8 mouse cellular contexts compared by ENCODE assay signal in the genomic region with DNA sequence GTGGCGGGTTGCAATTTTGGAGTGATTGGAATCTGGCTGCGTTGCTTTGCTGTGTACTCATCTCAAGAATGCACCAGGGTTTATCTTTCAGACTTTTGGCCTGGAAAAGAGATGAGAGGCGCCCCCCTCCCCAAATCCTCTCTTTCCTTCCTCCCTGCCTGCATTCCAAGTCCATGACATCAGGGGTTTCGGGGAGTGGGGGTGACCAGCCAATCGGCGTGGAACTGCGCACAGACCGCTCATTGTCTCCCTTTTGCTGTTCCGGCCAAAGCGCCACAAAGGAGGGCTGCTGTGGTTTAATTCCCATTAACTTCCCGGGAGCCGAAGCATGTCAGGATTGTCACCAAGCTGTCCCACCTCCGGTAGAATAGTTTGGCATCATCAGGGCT. TPM values are rescaled to one million over a fixed set of nuclear protein-coding genes. Genes with fewer than 3 reads are reported as not detected.
A peak's percentile ranks its signal among the peaks of the same experiment; 100 is the strongest.
DNase-seq lines count a peak whose midpoint lies in the region; ATAC-seq lines count a peak whose summit lies in the region.

No protein-coding gene starts in this region.

- ATAC-seq in cerebellum, adult (ENCODE audit: insufficient number of reproducible peaks, low FRiP score, low TSS enrichment): no peak
- ATAC-seq in midbrain, embryonic 12.5 days (ENCODE audit: low FRiP score, low read depth): peak; percentile 74
- peak; percentile 41; the same call in 1 of the 2 replicates for ATAC-seq in stomach, embryonic 15.5 days (ENCODE audit: insufficient read depth, low FRiP score, low read depth)

- peak overlapping the region; percentile 99 for H3K27ac ChIP-seq in embryonic facial prominence, embryonic 10.5 days (replicated peaks)
- H3K27ac ChIP-seq in limb, embryonic 10.5 days: peak overlapping the region; percentile 99
- H3K27ac ChIP-seq in midbrain, embryonic 12.5 days (replicated peaks): peak overlapping the region; percentile 99
- H3K27ac ChIP-seq in stomach, embryonic 15.5 days: peak overlapping the region; percentile 98

- peak; percentile 15 for DNase-seq in cerebellum, adult 11 months
- peak; percentile 92 for DNase-seq in embryonic facial prominence, embryonic 10.5 days (ENCODE audit: low spot score)
- DNase-seq in heart, adult 18-20 months: peak; percentile 78 to 81
- peak; percentile 71 for DNase-seq in kidney, adult 18-20 months
- peak; percentile 87 for DNase-seq in limb, embryonic 10.5 days (ENCODE audit: low spot score)

- H3K4me2 ChIP-seq in midbrain, embryonic 12.5 days (replicated peaks): peak overlapping the region; percentile 77
- H3K4me2 ChIP-seq in stomach, embryonic 15.5 days: peak overlapping the region; percentile 86

- H3K27me3 ChIP-seq in embryonic facial prominence, embryonic 10.5 days (replicated peaks; ENCODE audit: low read depth, poor library complexity, severe bottlenecking): peaks cover 16% of the 10 kb centered on the region
- H3K27me3 ChIP-seq in limb, embryonic 10.5 days (ENCODE audit: low read depth, poor library complexity, severe bottlenecking): no peaks in the 10 kb centered on the region
- peaks cover 11% of the 10 kb centered on the region for H3K27me3 ChIP-seq in midbrain, embryonic 12.5 days
- no peaks in the 10 kb centered on the region for H3K27me3 ChIP-seq in stomach, embryonic 15.5 days (replicated peaks)

- H3K36me3 ChIP-seq in embryonic facial prominence, embryonic 10.5 days (replicated peaks): peaks cover 22% of the 10 kb centered on the region
- peaks cover 18% of the 10 kb centered on the region for H3K36me3 ChIP-seq in limb, embryonic 10.5 days
- no peaks in the 10 kb centered on the region for H3K36me3 ChIP-seq in midbrain, embryonic 12.5 days
- H3K36me3 ChIP-seq in stomach, embryonic 15.5 days: no peaks in the 10 kb centered on the region

- H3K9ac ChIP-seq in midbrain, embryonic 12.5 days (replicated peaks): peak overlapping the region; percentile 98
- H3K9ac ChIP-seq in stomach, embryonic 15.5 days: peak overlapping the region; percentile 97

- peaks cover 55% of the 10 kb centered on the region for H3K4me1 ChIP-seq in embryonic facial prominence, embryonic 10.5 days
- peaks cover 46% of the 10 kb centered on the region for H3K4me1 ChIP-seq in limb, embryonic 10.5 days
- H3K4me1 ChIP-seq in midbrain, embryonic 12.5 days: peaks cover 46% of the 10 kb centered on the region
- peaks cover 30% of the 10 kb centered on the region; the same call in 1 of the 2 replicates for H3K4me1 ChIP-seq in stomach, embryonic 15.5 days

- WGBS in embryonic facial prominence, embryonic 10.5 days: under 1% methylated on average over 13 of the region's 13 CpGs
- 0% methylated on average over 13 of the region's 13 CpGs for WGBS in limb, embryonic 10.5 days
- WGBS in midbrain, embryonic 12.5 days: 0% methylated on average over 13 of the region's 13 CpGs
- WGBS in stomach, embryonic 15.5 days: under 1% methylated on average over 13 of the region's 13 CpGs

- H3K4me3 ChIP-seq in embryonic facial prominence, embryonic 10.5 days: peak overlapping the region; percentile 89
- peak overlapping the region; percentile 88 for H3K4me3 ChIP-seq in limb, embryonic 10.5 days
- H3K4me3 ChIP-seq in midbrain, embryonic 12.5 days: peak overlapping the region; percentile 89
- H3K4me3 ChIP-seq in stomach, embryonic 15.5 days (replicated peaks): peak overlapping the region; percentile 91

- H3K9me3 ChIP-seq in embryonic facial prominence, embryonic 10.5 days: no peaks in the 10 kb centered on the region
- no peaks in the 10 kb centered on the region for H3K9me3 ChIP-seq in limb, embryonic 10.5 days (replicated peaks)
- H3K9me3 ChIP-seq in midbrain, embryonic 12.5 days: no peaks in the 10 kb centered on the region
- H3K9me3 ChIP-seq in stomach, embryonic 15.5 days: no peaks in the 10 kb centered on the region

RNA-seq across cellular contexts. Expression of gene Cnn3, which starts 1.2 kb away (rescaled TPM):
- polyA plus RNA-seq in embryonic facial prominence, embryonic 10.5 days (2016; fragmentation: Nextera tagmentation; extraction: Ambion mirVana): 864 and 874 TPM in 2 replicates
- 10 to 100 TPM; 37.4 to 41.5 TPM for total RNA-seq in heart, adult 18-20 months (2021)
- 697 and 777 TPM in 2 replicates for polyA plus RNA-seq in limb, embryonic 10.5 days (2016; fragmentation: Nextera tagmentation; extraction: Ambion mirVana)
- polyA plus RNA-seq in midbrain, embryonic 12.5 days (2016; fragmentation: Nextera tagmentation; extraction: Ambion mirVana): 905 and 975 TPM in 2 replicates
- polyA plus RNA-seq in stomach, embryonic 15.5 days (2015; fragmentation: Nextera tagmentation; extraction: Ambion mirVana): 522 and 525 TPM in 2 replicates

Comparison
In these comparisons a context has a peak if more than half of its experiments do, and no peak if none do; other contexts are left out.
1. DNase-seq: peak in every context shown above with its lines; median percentile 92 in embryonic facial prominence, embryonic 10.5 days; 87 in limb, embryonic 10.5 days; 80 in heart, adult 18-20 months; 71 in kidney, adult 18-20 months; 15 in cerebellum, adult 11 months.